Mouse (Mus musculus): ENCODE results near the gene Cdhr2. TPM values are rescaled to one million over a fixed set of nuclear protein-coding genes. Genes with fewer than 3 reads are reported as not detected.

Gene Cdhr2
- total and polyA plus RNA-seq, 3 experiments: 0.04 TPM; not detected in 2

DNA sequence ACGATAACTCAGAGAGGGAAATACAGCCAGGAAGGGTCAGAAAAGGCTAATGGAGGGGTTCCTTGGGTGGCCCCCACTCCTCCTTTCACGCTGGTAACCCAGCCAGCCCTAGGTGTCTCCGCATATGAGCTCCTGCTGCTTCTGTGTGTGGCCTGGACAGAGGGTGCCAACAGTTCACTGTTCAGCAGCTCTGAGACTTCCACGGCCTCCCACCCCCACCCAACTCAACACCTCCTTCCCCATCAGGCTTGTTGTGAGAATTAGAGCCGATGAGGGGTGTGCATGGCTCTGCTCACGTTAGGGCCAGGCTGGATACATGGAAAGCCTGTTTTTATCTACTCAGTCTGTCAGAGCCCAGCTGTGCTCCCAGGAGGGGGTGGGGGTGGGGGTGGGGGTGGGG lies 44.8 kb downstream of the Cdhr2 start:
- H3K27me3 ChIP-seq (ENCODE audit: control insufficient read depth, insufficient read depth, low read length): peaks cover 6% of the 10 kb centered on the region
- no peak overlapping the region for H3K27ac ChIP-seq
- TF ChIP-seq POLR2A (IDR thresholded peaks at IDR 0.05; ENCODE audit: insufficient read depth, low read depth, low read length) (no peak), CTCF (IDR thresholded peaks at IDR 0.05) (no peak), EP300 (IDR thresholded peaks at IDR 0.05; ENCODE audit: insufficient read depth, low read depth, low read length) (no peak)
- H3K4me1 ChIP-seq (ENCODE audit: control insufficient read depth, insufficient read depth, low read length): no peaks in the 10 kb centered on the region
- no peak overlapping the region for H3K9ac ChIP-seq (ENCODE audit: low read depth, low read length)
- 19% methylated on average over 6 of the region's 6 CpGs for WGBS
- intact Hi-C loops (cut with DNase I): no loop called here
- no peak for DNase-seq
- H3K79me2 ChIP-seq (replicated peaks; ENCODE audit: control insufficient read depth, insufficient read depth, low read length): no peaks in the 10 kb centered on the region
- no peak overlapping the region for H3K4me3 ChIP-seq
- no peaks in the 10 kb centered on the region for H3K36me3 ChIP-seq (ENCODE audit: control insufficient read depth, insufficient read depth, low read length)

DNA sequence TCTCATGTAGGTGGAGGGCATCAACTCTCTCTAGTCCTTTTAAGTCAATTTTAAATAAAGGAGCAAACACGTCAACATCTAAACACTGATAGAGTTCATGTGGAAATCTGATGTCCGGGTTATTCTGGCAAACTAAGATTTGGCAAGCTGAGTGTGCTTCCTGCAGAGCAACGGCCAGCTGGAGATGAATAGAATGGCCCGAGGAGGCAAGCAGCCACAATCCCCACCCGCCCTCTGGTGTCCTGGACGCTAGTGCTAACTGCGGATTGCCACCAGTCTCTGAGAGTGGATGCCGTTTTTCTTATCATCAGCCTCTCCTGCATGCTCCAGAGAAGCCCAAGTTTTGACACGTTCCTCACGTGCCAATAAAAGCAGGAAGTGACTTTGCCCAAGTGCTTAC lies 45.6 kb downstream of the Cdhr2 start:
- Histone ChIP-seq H3K27me3 (ENCODE audit: control insufficient read depth, insufficient read depth, low read length) (peaks cover 7% of the 10 kb centered on the region), H3K9ac (ENCODE audit: low read depth, low read length) (no peak overlapping the region), H3K4me1 (ENCODE audit: control insufficient read depth, insufficient read depth, low read length) (no peaks in the 10 kb centered on the region), H3K36me3 (ENCODE audit: control insufficient read depth, insufficient read depth, low read length) (no peaks in the 10 kb centered on the region), H3K79me2 (replicated peaks; ENCODE audit: control insufficient read depth, insufficient read depth, low read length) (no peaks in the 10 kb centered on the region), H3K27ac (no peak overlapping the region), H3K4me3 (no peak overlapping the region)
- TF ChIP-seq POLR2A (IDR thresholded peaks at IDR 0.05; ENCODE audit: insufficient read depth, low read depth, low read length) (no peak), CTCF (IDR thresholded peaks at IDR 0.05) (no peak), EP300 (IDR thresholded peaks at IDR 0.05; ENCODE audit: insufficient read depth, low read depth, low read length) (no peak)
- intact Hi-C loops (cut with DNase I): no loop called here
- DNase-seq: no peak
- 24% methylated on average over 10 of the region's 10 CpGs for WGBS

DNA sequence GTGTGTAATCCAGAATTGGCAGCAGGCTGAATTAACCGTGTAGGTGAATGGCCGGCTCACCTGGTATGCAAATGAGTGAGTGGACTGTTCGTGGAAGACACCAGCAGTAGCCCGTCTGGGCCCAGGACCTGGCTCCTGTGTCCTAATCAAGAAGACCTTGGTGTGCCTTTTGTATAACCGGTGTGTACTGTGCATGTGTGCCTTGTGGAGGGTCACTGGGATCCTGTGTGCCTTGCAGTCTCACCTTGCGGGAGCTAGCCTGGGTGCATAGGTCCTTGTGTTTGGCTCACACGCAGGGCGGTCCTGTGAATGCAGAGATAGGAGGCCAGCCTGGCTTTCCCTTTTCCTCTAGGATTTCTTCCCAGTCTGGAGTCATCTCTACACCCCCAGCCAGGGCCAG lies 46.9 kb downstream of the Cdhr2 start:
- Histone ChIP-seq H3K36me3 (ENCODE audit: control insufficient read depth, insufficient read depth, low read length) (no peaks in the 10 kb centered on the region), H3K4me1 (ENCODE audit: control insufficient read depth, insufficient read depth, low read length) (no peaks in the 10 kb centered on the region), H3K9ac (ENCODE audit: low read depth, low read length) (no peak overlapping the region), H3K4me3 (no peak overlapping the region), H3K27me3 (ENCODE audit: control insufficient read depth, insufficient read depth, low read length) (peaks cover 6% of the 10 kb centered on the region), H3K79me2 (replicated peaks; ENCODE audit: control insufficient read depth, insufficient read depth, low read length) (no peaks in the 10 kb centered on the region), H3K27ac (no peak overlapping the region)
- intact Hi-C loops (cut with DNase I): no loop called here
- TF ChIP-seq POLR2A (IDR thresholded peaks at IDR 0.05; ENCODE audit: insufficient read depth, low read depth, low read length): no peak
- no peak for TF ChIP-seq CTCF (IDR thresholded peaks at IDR 0.05)
- no peak for TF ChIP-seq EP300 (IDR thresholded peaks at IDR 0.05; ENCODE audit: insufficient read depth, low read depth, low read length)
- DNase-seq: no peak
- 81% methylated on average over 8 of the region's 8 CpGs for WGBS

DNA sequence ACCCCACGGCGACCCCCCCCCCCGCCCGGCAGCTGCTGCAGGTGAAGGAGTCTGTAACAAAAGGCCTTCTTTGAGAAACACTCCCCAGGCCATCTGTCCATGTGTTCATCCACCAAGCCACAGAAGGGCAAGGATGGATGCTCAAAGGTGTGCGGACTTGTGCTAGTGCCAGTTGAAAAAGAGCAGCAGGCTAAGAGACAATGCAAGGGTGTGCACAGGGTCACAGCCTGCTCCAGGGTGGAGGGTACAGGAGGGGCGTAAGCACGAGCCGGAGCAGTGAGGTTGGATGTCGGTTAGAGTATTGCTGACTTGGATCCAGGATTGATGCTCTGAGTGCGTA lies 47.4 kb downstream of the Cdhr2 start:
- no peaks in the 10 kb centered on the region for H3K4me1 ChIP-seq (ENCODE audit: control insufficient read depth, insufficient read depth, low read length)
- H3K36me3 ChIP-seq (ENCODE audit: control insufficient read depth, insufficient read depth, low read length): no peaks in the 10 kb centered on the region
- intact Hi-C loops (cut with DNase I): no loop called here
- no peak overlapping the region for H3K4me3 ChIP-seq
- TF ChIP-seq CTCF (IDR thresholded peaks at IDR 0.05) (no peak), POLR2A (IDR thresholded peaks at IDR 0.05; ENCODE audit: insufficient read depth, low read depth, low read length) (no peak), EP300 (IDR thresholded peaks at IDR 0.05; ENCODE audit: insufficient read depth, low read depth, low read length) (no peak)
- H3K27ac ChIP-seq: no peak overlapping the region
- no peak overlapping the region for H3K9ac ChIP-seq (ENCODE audit: low read depth, low read length)
- no peaks in the 10 kb centered on the region for H3K79me2 ChIP-seq (replicated peaks; ENCODE audit: control insufficient read depth, insufficient read depth, low read length)
- no peak for DNase-seq
- H3K27me3 ChIP-seq (ENCODE audit: control insufficient read depth, insufficient read depth, low read length): peaks cover 6% of the 10 kb centered on the region
- WGBS: 55% methylated on average over 10 of the region's 10 CpGs

DNA sequence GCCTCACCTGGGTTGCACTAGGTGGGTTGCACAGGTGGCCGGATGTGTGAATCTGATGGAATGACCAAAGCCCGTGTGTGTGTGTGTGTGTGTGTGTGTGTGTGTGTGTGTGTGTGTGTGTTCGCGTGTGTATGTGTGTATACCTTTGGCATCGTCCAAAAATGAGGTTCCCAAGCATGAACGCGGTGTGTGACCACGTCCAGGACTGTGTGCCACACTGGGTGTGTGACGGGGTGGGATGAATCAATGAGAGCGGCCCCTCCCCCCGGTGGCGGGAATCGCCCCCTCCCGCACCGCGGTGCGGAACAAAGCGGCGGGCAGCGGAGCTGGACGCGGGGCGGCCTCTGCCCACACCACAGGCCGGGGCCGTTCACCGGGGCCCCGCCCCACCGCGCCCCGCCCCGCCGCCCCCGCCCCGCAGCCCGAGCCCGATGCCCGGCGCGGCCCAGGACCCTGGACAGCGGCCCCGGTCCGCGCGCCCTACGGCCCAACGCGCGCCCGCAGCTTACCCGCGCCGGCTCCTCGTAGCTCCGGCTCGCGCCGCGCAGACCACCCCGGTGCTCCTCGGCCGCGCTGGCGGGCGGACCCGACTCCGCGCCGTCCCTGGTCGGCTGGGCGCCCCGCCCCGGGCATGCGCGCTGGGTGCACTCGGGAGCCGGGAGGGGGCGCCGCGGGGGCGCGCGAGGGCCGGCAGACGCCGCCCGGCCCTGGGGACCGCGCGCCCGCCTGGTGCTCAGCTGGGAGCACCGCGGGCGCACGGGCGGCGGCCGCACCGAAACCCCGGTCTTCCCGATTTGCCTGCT lies 48.0 kb downstream of the Cdhr2 start:
- H3K9ac ChIP-seq (ENCODE audit: low read depth, low read length): no peak overlapping the region
- peak in 1 of 2 experiments; percentile 9 for DNase-seq
- no peak overlapping the region for H3K4me3 ChIP-seq
- H3K27ac ChIP-seq: no peak overlapping the region
- TF ChIP-seq CTCF (IDR thresholded peaks at IDR 0.05): no peak
- no peak for TF ChIP-seq POLR2A (IDR thresholded peaks at IDR 0.05; ENCODE audit: insufficient read depth, low read depth, low read length)
- TF ChIP-seq EP300 (IDR thresholded peaks at IDR 0.05; ENCODE audit: insufficient read depth, low read depth, low read length): no peak
- H3K36me3 ChIP-seq (ENCODE audit: control insufficient read depth, insufficient read depth, low read length): no peaks in the 10 kb centered on the region
- H3K4me1 ChIP-seq (ENCODE audit: control insufficient read depth, insufficient read depth, low read length): no peaks in the 10 kb centered on the region
- H3K79me2 ChIP-seq (replicated peaks; ENCODE audit: control insufficient read depth, insufficient read depth, low read length): no peaks in the 10 kb centered on the region
- peaks cover 6% of the 10 kb centered on the region for H3K27me3 ChIP-seq (ENCODE audit: control insufficient read depth, insufficient read depth, low read length)
- intact Hi-C loops (cut with DNase I): no loop called here
- 2% methylated on average over 91 of the region's 100 CpGs for WGBS

DNA sequence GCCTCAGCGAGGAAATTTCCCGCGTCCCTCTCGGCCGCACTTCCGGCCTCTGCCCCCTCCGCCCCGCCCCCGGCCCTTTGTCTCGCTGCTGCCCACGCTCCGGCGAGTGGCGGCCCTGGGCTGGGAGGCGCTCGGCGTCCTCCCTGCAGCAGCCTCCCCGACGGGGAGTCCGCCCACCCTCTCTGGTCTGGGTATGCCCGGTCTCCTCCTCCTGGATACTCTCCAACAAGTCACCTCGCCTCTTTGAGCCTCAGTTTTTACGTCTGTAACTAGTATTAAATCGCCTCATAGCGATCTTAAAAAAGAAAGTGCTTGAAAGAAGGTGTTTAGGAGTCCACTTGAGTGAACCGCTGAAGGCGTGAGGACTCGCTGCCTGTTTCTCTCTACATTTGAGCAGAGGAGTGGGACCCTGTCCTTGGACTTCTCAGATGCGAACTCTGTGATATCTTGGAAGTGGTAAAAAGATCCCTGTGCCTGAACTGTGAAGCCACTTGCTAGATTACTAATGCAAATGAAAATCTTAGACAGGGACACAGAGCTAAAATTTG lies 48.7 kb downstream of the Cdhr2 start, which contains the start of gene Gprin1:
TSS of gene Gprin1 (minus strand) at position 11 of the 548 bp plus-strand sequence.
- no peaks in the 10 kb centered on the region for H3K4me1 ChIP-seq (ENCODE audit: control insufficient read depth, insufficient read depth, low read length)
- H3K4me3 ChIP-seq: no peak within 1 kb of the TSS
- no peak within 1 kb of the TSS for H3K9ac ChIP-seq (ENCODE audit: low read depth, low read length)
- TF ChIP-seq EP300 (IDR thresholded peaks at IDR 0.05; ENCODE audit: insufficient read depth, low read depth, low read length) (no peak), POLR2A (IDR thresholded peaks at IDR 0.05; ENCODE audit: insufficient read depth, low read depth, low read length) (no peak), CTCF (IDR thresholded peaks at IDR 0.05) (no peak)
- H3K36me3 ChIP-seq (ENCODE audit: control insufficient read depth, insufficient read depth, low read length): no peaks in the 10 kb centered on the region
- no peaks in the 10 kb centered on the region for H3K79me2 ChIP-seq (replicated peaks; ENCODE audit: control insufficient read depth, insufficient read depth, low read length)
- no peak for DNase-seq
- H3K27ac ChIP-seq: no peak within 1 kb of the TSS
- peaks cover 6% of the 10 kb centered on the region for H3K27me3 ChIP-seq (ENCODE audit: control insufficient read depth, insufficient read depth, low read length)
- 3% methylated on average over 29 of the region's 29 CpGs for WGBS
- intact Hi-C loops (cut with DNase I): no loop called here

All from heart, adult 2 months (tissue).